Mouse (Mus musculus): Measurements from ENCODE around the gene Wdfy4. TPM values are rescaled to one million over a fixed set of nuclear protein-coding genes. Genes with fewer than 3 reads are reported as not detected.

Wdfy4 gene
- polyA plus RNA-seq (2012; ENCODE audit: insufficient read depth, insufficient read length, missing spikeins), result 0.48 and 2.8 TPM in 2 replicates

- H3K27ac ChIP-seq (replicated peaks; ENCODE audit: low read depth, low read length), result peak within 1 kb of the TSS; percentile 74
- peak within 1 kb of the TSS; percentile 47 for H3K4me3 ChIP-seq (ENCODE audit: insufficient read depth, low read depth, low read length)
- H3K4me1 ChIP-seq (ENCODE audit: control insufficient read depth, insufficient read depth, insufficient read length, low read length), result no peaks in the 10 kb centered on the region
Measured at GRCm38 (mm10) chr14:33185068-33185800, at the start of gene Wdfy4. Gene Wdfy4, minus strand, starts transcription at chr14:33185508.

GRCm38 (mm10) chr14:33232048-33232447 lies 46.7 kb upstream of the Wdfy4 start:
- no peak overlapping the region; the same call in 1 of the 2 replicates for H3K27ac ChIP-seq (replicated peaks; ENCODE audit: low read depth, low read length)
- peaks cover 2% of the 10 kb centered on the region; the same call in 1 of the 2 replicates for H3K4me1 ChIP-seq (ENCODE audit: control insufficient read depth, insufficient read depth, insufficient read length, low read length)
- H3K4me3 ChIP-seq (ENCODE audit: insufficient read depth, low read depth, low read length), result no peak overlapping the region

GRCm38 (mm10) chr14:33231311-33231710 lies 46.0 kb upstream of the Wdfy4 start:
- peaks cover 2% of the 10 kb centered on the region; the same call in 1 of the 2 replicates for H3K4me1 ChIP-seq (ENCODE audit: control insufficient read depth, insufficient read depth, insufficient read length, low read length)
- no peak overlapping the region for H3K4me3 ChIP-seq (ENCODE audit: insufficient read depth, low read depth, low read length)

GRCm38 (mm10) chr14:33230672-33231071 lies 45.4 kb upstream of the Wdfy4 start:
- Histone ChIP-seq H3K4me3 (ENCODE audit: insufficient read depth, low read depth, low read length) (no peak overlapping the region), H3K4me1 (ENCODE audit: control insufficient read depth, insufficient read depth, insufficient read length, low read length) (no peaks in the 10 kb centered on the region), H3K27ac (replicated peaks; ENCODE audit: low read depth, low read length) (no peak overlapping the region)

More at GRCm38 (mm10) chr14:33231311-33231710, 46.0 kb upstream of the Wdfy4 start:
- peak overlapping the region; percentile 12; the same call in 1 of the 2 replicates for H3K27ac ChIP-seq (replicated peaks; ENCODE audit: low read depth, low read length)

GRCm38 (mm10) chr14:33225235-33225634 lies 39.9 kb upstream of the Wdfy4 start:
- no peak overlapping the region for H3K4me3 ChIP-seq (ENCODE audit: insufficient read depth, low read depth, low read length)
- H3K27ac ChIP-seq (replicated peaks; ENCODE audit: low read depth, low read length), result no peak overlapping the region
- H3K4me1 ChIP-seq (ENCODE audit: control insufficient read depth, insufficient read depth, insufficient read length, low read length), result no peaks in the 10 kb centered on the region

- Histone ChIP-seq H3K4me3 (ENCODE audit: insufficient read depth, low read depth, low read length) (peak overlapping the region; percentile 41), H3K27ac (replicated peaks; ENCODE audit: low read depth, low read length) (peak overlapping the region; percentile 58), H3K4me1 (ENCODE audit: control insufficient read depth, insufficient read depth, insufficient read length, low read length) (no peaks in the 10 kb centered on the region)
Measured at GRCm38 (mm10) chr14:33216343-33217208, 31.3 kb upstream of the Wdfy4 start.

- H3K27ac ChIP-seq (replicated peaks; ENCODE audit: low read depth, low read length), result no peak overlapping the region
- H3K4me1 ChIP-seq (ENCODE audit: control insufficient read depth, insufficient read depth, insufficient read length, low read length), result no peaks in the 10 kb centered on the region
- H3K4me3 ChIP-seq (ENCODE audit: insufficient read depth, low read depth, low read length), result no peak overlapping the region
Measured at GRCm38 (mm10) chr14:33215163-33215562, 29.9 kb upstream of the Wdfy4 start.

GRCm38 (mm10) chr14:33214767-33215128 lies 29.4 kb upstream of the Wdfy4 start:
- no peak overlapping the region for H3K27ac ChIP-seq (replicated peaks; ENCODE audit: low read depth, low read length)
- no peaks in the 10 kb centered on the region for H3K4me1 ChIP-seq (ENCODE audit: control insufficient read depth, insufficient read depth, insufficient read length, low read length)
- H3K4me3 ChIP-seq (ENCODE audit: insufficient read depth, low read depth, low read length), result no peak overlapping the region

GRCm38 (mm10) chr14:33213823-33214766 lies 28.8 kb upstream of the Wdfy4 start, which contains the start of gene Arhgap22:
Gene Arhgap22, plus strand, starts transcription at chr14:33214026.
- Histone ChIP-seq H3K27ac (replicated peaks; ENCODE audit: low read depth, low read length) (no peak within 1 kb of the TSS), H3K4me1 (ENCODE audit: control insufficient read depth, insufficient read depth, insufficient read length, low read length) (no peaks in the 10 kb centered on the region), H3K4me3 (ENCODE audit: insufficient read depth, low read depth, low read length) (no peak within 1 kb of the TSS)

- H3K4me1 ChIP-seq (ENCODE audit: control insufficient read depth, insufficient read depth, insufficient read length, low read length), result no peaks in the 10 kb centered on the region
- no peak overlapping the region for H3K27ac ChIP-seq (replicated peaks; ENCODE audit: low read depth, low read length)
- no peak overlapping the region for H3K4me3 ChIP-seq (ENCODE audit: insufficient read depth, low read depth, low read length)
Measured at GRCm38 (mm10) chr14:33212958-33213309, 27.6 kb upstream of the Wdfy4 start.

GRCm38 (mm10) chr14:33212271-33212957 lies 27.1 kb upstream of the Wdfy4 start:
- Histone ChIP-seq H3K4me1 (ENCODE audit: control insufficient read depth, insufficient read depth, insufficient read length, low read length) (no peaks in the 10 kb centered on the region), H3K4me3 (ENCODE audit: insufficient read depth, low read depth, low read length) (no peak overlapping the region), H3K27ac (replicated peaks; ENCODE audit: low read depth, low read length) (no peak overlapping the region)

GRCm38 (mm10) chr14:33210806-33211205 lies 25.5 kb upstream of the Wdfy4 start:
- Histone ChIP-seq H3K4me1 (ENCODE audit: control insufficient read depth, insufficient read depth, insufficient read length, low read length) (no peaks in the 10 kb centered on the region), H3K4me3 (ENCODE audit: insufficient read depth, low read depth, low read length) (no peak overlapping the region), H3K27ac (replicated peaks; ENCODE audit: low read depth, low read length) (no peak overlapping the region)

- Histone ChIP-seq H3K27ac (replicated peaks; ENCODE audit: low read depth, low read length) (no peak overlapping the region), H3K4me1 (ENCODE audit: control insufficient read depth, insufficient read depth, insufficient read length, low read length) (no peaks in the 10 kb centered on the region), H3K4me3 (ENCODE audit: insufficient read depth, low read depth, low read length) (no peak overlapping the region)
Measured at GRCm38 (mm10) chr14:33208331-33208730, 23.0 kb upstream of the Wdfy4 start.

GRCm38 (mm10) chr14:33207011-33207410 lies 21.7 kb upstream of the Wdfy4 start:
- Histone ChIP-seq H3K4me3 (ENCODE audit: insufficient read depth, low read depth, low read length) (no peak overlapping the region), H3K4me1 (ENCODE audit: control insufficient read depth, insufficient read depth, insufficient read length, low read length) (no peaks in the 10 kb centered on the region), H3K27ac (replicated peaks; ENCODE audit: low read depth, low read length) (no peak overlapping the region)
